Mouse (Mus musculus) gastrocnemius, adult 8-10 months (tissue): Measurements from ENCODE around the gene Il2. TPM values are rescaled to one million over a fixed set of nuclear protein-coding genes. Genes with fewer than 3 reads are reported as not detected.

Experiments used
- total RNA-seq, 4 experiments: library from RNA; stranded (reverse); gene quantifications; 2 replicates each; pipeline ENCODE4 v1.2.4; 2022

The Il2 gene
- total RNA-seq, 4 experiments from 2014 or later, result not detected

Other genes starting within 250 kb of the Il2 start
- not detected for gene Adad1, start 62.4 kb downstream of the Il2 start, total RNA-seq
- gene Il21, start 106.7 kb upstream of the Il2 start, total RNA-seq, result not detected
- gene Bbs12, start 186.6 kb upstream of the Il2 start, total RNA-seq, result under 1 TPM; 0.36 to 0.82 (median 0.63) TPM
- under 1 TPM in 1 of 4 experiments, not detected in 3; 0.63 TPM for gene Cetn4, start 186.7 kb upstream of the Il2 start, total RNA-seq
- 10 to 100 TPM in 1 of 4 experiments, 1 to 10 TPM in 3; 5.9 to 11.5 (median 7.3) TPM for gene Fgf2, start 222.4 kb upstream of the Il2 start, total RNA-seq